Mouse (Mus musculus): ENCODE results near the gene 7530416G11Rik. TPM values are rescaled to one million over a fixed set of nuclear protein-coding genes. Genes with fewer than 3 reads are reported as not detected.

The 7530416G11Rik gene
- total RNA-seq, 2 experiments from 2014 or later: not detected

Other genes starting within 250 kb of the 7530416G11Rik start
- 100 to 1,000 TPM; 253 to 267 TPM for gene Atxn10, start 167.0 kb downstream of the 7530416G11Rik start, total RNA-seq (2021)
- gene Wnt7b, start 79.2 kb upstream of the 7530416G11Rik start, total RNA-seq (2021): 10 to 100 TPM; 34.0 to 35.9 TPM
- gene Ppara, start 231.8 kb upstream of the 7530416G11Rik start, total RNA-seq (2021): 1 to 10 TPM; 4.6 to 4.9 TPM